Mouse (Mus musculus) CD4-positive, CD25-positive, alpha-beta regulatory T cell, adult 4 months (primary cell): ENCODE data around the gene Crhr1. TPM values are rescaled to one million over a fixed set of nuclear protein-coding genes. Genes with fewer than 3 reads are reported as not detected.

Experiments
- ATAC-seq: one replicate; pipeline ENCODE4 v1.8.0; 2017
- polyA plus RNA-seq, 2 experiments: library from polyadenylated mRNA; unstranded; fragments of 100-300 nt; shearing (Covaris generic); gene quantifications; one replicate each; pipeline ENCODE4 v1.2.1; 2017

The Crhr1 gene
- polyA plus RNA-seq, 2 experiments from 2014 or later, result not detected

DNA sequence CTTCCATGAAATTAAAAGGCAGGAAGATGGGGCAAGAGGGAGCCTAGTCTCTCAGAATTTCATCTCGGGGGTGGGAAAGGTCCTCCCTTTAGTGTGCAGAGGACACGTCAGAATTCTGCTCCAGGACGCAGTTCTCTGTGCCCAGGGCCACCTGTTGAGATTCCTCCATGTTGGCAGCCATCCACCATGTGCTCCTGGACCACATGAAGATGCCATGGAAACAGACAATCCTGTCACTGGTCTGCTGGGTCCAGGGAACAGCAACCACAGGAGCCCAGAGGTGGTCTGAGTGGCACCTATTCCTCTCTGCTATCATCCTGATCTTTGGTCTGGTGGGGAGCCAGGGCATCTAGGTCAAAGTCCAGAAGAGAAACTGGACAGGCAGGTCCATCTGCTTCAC, 6.3 kb downstream of the Crhr1 start:
- no peak for ATAC-seq

DNA sequence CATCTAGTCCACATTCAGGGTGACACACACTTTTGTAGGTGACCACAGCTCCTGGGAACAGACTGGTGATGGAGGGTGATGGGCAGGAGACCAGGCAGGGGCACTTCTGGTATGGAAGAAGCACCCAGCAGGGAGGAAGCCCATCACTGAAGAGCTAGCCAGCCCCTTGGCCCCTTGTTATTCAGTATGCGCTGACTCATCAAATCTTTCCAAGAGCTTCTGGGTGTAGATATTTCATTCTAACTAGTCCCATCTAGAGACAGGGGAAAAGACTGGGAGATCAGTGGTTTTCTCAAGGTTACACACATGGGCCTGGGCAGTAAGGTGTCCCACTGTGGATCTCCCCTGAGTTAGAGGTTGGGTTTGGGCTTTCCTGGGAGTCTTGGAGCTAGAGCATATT, 12.3 kb downstream of the Crhr1 start:
- ATAC-seq, result no peak

DNA sequence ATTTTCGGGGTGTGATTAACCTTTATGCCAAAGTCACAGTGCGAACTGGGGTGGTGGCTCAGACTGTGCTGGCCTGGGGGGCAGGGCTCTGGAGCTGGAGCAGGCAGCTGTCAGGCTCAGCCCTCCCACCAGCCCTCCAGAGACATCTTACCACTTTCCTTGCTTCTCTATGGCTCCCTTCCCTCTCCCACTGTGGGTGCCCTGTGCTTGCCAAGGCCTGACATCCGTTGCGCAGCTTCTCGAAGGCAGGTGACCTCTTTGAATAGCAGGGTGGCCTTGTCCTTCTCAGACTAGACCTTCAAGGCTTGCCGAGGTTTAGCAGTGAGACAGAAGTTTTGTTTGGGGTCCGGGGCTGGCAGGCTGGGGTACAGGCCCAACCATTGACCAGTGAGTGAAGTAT, 16.1 kb downstream of the Crhr1 start:
- no peak for ATAC-seq

DNA sequence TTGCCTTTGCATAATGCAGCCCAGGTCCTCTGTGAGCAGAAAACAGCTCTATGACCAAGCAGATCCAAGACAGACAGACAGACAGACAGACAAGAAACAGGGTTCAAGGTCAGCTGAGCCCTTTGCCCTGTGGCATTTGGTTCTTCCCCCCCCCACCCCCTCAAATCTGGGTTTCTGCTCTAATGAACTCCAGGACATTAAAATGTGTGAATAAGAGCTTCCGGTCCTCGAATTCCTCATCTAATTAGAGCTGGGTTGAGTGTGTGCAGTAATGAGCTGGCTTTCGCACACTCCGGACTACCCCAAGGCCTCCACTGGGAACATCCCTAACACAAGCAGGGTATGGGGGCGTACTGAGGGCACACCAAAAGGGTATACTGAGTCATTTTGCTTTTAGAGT, 18.3 kb downstream of the Crhr1 start:
- ATAC-seq, result no peak

DNA sequence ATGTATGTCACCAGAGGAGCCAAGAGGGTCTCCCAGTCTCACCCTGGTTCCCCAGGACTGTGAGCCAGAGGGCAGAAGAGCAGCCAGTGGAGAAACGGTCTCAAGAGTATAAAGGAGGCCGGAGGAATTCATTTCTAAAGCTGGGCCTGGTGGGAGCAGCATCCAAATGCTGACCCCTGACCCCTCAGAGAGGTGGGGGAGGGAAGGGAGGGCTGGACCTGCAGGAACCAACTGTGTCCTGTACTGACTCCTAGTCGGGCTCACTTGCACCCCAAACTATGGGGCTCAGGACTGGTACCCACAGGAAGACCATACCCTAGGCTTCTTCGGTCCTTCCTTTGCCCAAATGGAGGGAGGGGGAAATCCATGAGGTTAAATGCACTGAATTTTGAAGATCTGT, 21.7 kb downstream of the Crhr1 start:
- ATAC-seq, result no peak

DNA sequence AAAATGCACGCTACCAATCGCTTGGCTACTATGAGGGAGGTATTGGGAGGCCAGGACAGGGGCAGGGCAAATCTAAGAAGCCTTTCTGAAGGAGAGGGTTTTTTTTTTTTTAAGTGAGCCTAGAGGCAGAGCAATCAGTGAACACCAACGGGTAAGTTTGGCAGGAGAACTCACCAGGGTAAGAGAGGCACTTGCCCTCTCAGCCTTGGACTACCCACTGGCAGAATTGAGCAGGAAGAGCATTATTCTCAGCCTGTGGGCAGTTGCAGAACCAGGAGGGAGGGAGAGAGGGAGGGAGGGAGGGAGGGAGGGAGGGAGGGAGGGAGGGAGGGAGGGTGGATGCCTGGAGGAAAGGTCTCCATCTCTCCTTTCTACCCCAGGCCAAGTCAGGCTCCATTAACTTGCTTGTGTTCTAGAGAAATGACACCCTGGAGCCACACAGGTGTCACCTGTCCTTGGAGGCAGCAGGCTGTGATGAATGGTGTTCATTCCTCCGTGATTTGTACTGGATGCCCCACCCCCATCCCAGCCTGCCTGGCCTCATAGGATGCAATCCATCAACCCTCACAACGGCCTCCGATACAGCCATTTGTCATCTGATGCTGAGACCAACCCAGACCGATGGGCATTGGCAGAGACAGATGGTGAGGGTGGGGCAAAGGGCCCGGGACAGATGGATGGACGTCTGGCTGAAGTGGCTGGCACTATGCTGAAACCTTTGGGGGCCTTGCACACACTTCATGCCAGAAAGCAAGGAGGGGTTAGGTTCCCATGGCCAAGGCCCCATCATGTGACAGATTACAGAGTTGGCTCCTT, 22.4 kb downstream of the Crhr1 start:
- ATAC-seq, result no peak

DNA sequence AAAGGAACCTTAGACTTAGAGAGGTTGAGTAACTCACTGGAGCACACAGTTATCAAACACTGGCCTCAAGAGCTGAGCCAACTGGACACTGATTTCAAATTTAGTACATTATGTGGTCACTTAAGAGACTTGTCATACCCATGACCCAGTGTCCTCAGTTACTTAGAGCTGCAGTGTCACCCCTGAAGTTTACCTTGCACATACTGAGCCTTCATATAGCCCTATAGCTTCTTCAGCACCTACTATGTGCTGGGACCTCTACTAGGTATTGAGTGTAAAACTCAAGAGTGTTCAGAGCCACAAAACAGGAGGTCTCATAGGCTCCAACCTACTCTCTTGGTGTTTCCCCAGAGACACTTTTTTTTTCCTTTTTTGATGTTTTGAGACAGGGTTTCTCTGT, 23.2 kb downstream of the Crhr1 start:
- no peak for ATAC-seq

DNA sequence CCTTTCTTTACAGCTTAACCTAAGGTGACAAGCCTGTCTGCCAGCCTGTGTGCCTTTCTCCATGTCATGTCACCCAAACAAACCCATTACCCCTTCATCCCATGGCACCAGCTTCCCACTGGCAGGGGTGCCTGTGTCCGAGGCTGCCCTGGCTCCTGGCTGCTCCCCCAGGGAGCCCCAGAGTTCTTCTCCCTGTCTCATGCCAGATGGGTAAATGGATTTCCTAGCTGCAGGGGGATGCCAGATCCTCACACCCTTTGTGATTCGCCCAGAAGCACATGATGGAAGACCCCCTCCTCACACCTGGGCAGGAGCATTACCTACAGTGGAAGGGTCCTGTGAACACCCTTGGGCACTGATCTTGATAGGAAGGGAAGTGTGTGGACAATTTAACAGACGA, 23.7 kb downstream of the Crhr1 start:
- no peak for ATAC-seq

DNA sequence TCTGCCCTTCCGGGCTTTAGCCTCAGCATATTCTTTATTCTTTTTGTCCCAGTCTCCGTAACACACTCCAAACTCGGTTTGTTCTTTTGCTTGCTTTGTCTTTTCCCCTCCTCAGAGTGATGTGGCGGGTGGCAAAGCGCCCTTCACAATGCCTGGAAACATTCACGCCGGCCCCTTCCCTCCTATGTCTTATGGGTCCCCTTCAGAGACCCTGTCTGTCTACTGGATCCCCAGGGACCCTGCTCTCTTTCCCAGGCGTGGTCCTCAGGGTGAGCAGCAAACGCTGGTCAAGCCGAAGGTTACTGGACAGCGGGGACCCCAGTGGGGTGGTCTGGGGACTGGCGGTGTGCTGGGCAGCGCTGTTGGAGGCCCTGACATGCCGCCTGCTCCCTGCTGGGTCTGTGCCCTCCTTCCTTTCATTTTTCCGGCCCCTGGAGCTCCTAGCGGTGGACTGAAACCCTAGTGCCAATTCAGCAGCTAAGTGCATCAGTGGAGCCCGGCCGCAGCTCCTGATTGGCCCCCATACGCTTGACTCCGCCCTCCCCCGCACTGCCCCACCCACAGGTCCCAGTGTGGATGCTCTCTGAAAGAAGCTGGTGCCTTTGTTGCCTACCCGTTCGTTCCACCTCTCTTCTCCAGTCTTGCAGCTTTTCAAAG, 25.1 kb downstream of the Crhr1 start:
- ATAC-seq, result no peak

DNA sequence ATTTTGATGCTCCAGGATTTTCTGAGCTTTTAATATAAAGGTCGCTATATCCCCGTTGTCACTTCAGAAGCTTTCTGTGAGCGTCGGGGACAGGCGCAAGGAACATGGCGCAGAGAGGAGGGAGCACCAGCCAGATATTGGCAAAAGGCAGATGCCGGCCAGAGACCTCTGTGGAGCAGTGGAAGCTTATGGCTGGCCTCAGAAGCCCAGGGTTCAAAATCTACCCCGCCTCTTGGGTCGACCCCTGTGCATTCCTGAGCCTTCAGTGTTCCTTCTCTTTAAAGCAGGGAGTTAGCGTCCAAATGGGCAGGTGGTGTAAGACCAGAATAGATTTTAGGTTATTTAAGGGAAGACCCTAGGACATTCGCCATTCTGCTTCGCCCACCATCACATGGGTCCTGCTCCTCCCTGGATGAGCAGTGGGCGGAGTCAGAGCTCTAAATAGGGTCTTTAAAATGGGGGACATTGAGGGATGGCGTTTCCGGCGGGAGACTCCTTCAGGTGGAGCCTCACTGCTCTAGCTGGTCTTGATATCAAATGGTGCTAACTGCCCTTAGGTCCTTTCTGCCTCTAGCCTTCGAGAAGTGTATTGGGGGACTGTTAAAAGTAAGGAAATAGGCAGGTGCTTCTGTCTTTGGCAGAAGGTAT, 25.7 kb downstream of the Crhr1 start:
- no peak for ATAC-seq

DNA sequence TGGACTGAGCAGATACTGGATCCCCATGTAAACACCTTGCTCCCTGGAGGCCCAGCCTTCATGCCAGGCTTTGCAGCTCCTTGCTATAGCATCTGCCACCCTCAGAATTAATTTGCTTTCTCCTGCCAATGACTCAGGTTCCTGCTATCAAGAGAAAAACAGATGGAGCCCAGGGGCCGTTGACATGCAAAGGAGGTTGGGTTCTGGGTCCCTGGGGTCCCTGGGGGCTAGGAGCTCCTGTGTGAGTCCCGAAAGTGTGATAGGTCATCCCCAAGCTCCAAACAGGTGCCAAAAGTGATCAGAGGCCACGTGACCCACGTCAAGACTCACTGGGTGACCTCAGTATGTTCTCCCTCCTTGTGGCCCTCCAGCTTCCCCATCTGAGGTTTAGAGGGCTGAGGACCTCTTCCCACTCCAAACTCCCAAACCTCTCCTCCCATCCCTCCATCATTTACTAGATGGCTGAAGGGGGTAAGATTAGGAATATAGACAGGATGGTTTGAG, 27.2 kb downstream of the Crhr1 start:
- ATAC-seq, result no peak

DNA sequence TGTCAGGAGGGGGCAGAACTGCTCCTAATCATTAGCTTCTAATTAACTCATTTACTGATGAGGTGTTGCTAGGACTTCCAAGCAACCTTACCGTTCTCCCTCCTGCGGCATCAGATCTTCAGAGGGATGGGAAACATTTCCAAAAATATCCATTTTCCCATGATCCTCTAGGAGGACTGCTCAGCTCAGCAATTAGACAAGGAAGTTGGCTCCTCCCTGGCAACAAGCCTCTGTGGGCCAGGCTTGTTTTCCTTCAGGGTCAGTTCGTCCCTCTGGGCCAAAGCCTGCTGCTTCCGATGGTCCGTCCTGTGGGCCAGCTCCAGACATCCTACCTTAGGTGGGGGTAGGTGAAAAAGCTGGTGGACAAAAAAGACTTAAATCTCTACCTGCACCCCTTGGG, 28.5 kb downstream of the Crhr1 start:
- no peak for ATAC-seq

DNA sequence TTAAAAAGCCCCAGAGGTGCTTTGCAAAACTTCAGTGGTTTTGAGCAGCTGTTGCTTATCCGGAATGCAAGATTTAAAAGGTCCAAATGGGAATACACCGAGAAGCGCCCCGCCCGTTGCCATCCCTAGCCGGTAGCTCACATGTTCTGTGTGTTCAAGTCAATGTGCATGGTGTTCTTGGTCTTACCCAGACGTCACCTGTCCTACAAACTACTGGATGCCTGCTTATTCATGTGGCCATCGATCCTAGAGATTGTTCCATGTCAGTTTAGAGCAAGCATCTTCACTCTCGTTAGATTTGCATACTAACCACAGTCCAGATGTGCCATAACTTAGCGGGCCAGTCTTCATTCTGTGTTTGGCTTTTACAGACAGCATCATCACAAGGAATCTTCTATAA, 31.6 kb downstream of the Crhr1 start:
- no peak for ATAC-seq

DNA sequence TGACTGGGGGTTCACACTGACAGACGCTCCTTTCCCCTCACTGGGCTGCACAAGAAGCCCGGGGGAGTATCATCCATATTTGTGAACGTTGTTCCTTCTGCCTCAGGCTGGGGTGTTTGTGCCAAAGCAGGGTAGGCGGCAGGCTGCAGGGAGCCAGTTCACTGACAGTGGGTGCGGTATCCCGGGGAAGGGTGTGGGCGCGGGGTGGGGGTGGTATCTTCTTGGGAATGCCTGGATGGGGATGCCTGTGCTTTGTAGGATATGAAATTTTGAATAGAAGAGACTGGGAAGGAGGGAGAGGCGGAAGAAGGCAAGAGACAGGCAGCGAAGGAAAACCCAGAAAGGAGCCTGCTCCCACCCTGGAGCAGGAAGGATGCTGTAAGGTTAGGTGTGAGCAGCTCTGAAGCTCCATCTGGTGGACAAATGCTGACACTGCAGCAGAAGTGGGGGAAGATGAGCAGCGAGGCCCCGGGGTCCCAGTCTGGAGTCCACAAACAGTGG, 38.7 kb downstream of the Crhr1 start:
- ATAC-seq, result no peak

DNA sequence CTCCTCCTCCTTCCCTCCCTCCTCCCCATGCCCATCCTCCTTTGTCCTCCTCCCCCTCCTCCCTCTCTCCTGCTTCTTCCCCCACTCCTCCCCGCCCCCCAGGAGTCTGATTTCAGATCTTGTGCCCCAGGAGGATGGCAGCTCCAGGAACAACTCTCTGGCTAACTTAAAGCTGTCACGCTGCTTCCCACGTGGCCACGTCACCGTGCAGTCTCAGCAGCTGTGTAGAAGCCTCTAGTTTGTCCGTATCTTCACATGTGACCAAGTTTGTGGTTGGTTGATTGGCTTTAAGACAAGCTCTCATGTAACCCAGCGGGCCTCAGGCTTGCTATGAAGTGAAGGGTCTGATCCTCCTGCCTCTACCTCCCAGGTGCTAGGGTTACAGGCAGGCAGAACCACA, 46.2 kb downstream of the Crhr1 start:
- no peak for ATAC-seq

DNA sequence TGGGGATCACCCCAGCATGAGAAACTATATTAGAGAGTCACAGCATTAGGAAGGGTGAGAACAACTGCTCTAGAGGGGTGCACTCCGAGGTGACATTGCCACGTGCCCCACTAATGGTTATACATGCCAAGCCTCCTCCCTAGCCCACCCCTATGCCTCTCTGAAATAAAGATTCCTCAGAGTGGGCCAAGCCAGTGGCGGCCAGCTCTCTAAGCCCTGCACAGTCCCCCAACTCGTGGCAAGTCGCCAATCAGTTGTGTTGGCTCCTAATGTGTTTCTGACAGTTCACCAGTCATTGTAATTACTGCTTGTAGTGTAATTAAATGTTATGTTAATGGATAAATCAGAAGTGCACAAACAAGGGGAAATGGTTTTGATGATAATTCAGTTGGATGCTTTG, 47.1 kb downstream of the Crhr1 start:
- no peak for ATAC-seq

DNA sequence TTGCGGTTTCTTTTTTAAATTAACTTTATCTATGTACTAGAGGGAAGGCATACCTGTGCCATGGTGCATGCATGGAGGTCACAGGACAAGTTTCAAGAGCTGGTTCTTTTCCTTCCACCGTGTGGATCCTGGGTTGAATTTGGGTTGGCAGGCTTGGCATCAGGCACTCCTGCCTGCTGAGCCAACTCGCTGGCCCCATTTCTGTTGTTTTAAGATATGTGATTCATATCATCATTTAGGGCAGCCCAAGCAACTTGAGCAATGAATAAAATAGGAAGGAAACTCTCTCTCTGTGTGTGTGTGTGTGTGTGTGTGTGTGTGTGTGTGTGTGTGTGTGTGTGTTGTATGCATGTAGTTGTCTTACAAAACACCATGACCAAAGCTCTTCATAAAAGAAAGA, 49.5 kb downstream of the Crhr1 start:
- ATAC-seq, result no peak

DNA sequence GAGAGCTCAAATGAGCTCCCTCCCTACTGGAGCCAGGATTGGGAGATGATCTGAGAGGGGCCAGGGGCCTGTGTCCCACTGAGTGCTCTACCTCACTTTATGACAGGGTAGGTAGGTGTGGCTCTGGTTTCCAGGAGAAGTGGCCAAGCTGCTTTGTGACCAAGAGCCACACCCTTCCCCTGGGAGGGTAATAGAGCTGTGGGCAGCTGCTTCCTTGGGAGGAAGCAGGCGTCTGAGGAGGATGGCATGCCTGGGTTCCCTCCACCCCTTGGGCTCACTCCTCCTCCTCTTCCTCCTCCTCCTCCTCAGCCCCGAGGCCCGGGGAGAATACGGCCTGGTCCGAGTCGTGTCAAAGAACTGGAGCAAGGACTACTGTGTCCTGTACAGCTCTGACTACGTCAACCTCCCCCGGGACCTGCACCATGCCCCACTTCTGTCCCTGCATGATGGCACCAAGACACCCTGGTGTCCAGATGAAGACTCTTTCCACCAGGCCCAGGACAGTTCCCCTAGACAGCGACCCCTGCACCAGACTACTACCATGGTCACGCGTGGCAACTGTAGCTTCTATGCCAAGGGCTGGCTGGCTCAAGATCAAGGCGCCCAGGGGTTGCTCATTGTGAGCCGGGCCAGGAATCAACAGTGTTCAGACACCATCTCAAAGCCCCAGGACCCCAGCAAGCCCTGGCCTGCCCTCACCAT, 53.6 kb downstream of the Crhr1 start, which contains the start of gene Sppl2c:
TSS of gene Sppl2c (plus strand) at position 193 of the 702 bp plus-strand sequence.
- no peak for ATAC-seq

DNA sequence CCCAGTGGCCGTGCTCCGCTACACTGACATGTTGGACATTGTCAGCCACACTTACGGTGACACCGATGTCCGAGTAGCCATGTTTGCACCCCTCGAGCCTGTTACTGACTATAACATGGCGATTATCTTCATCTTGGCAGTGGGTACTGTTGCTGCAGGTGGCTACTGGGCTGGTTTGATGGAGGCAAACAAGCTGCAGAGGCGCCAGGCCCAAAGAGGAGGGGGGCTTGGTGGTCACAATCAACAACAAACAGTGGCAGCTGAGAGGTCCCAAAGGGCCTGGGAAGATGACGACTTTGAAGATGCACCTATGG, 54.1 kb downstream of the Crhr1 start:
- no peak for ATAC-seq

DNA sequence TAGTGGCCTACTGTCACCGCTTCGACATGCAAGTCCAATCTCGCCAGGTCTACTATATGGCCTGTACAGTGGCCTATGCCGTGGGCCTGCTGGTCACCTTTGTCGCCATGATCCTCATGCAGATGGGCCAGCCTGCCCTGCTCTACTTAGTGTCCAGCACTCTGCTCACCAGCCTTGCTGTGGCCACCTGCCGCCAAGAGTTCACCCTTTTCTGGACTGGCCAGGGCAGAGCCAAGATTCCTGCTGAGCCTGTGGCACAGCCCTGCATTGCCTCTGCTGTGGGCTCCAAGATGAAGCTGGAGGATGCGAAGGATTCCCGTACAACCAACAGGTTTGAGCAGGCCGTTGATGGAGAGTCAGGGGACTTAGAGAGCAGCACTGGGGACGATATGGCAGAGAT, 55.1 kb downstream of the Crhr1 start:
- no peak for ATAC-seq

DNA sequence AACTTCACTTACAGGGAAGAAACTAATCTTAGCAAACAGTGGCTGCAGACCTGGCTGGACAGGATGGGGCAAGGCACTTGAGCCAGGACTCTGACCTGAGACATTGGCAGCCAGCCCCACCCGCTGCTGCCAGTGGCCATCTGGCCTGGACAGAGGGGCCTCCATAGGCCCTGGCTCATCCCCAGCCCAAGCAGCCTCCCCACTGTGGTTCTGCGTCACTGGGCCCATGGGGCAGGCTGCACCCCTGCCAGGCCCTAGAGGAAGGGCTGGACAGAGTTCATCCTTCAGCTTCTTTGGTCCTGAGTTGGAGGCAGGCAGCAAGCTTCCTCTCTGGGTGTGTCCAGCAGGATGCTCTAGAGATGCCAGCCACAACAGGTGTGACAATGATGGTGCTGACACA, 57.4 kb downstream of the Crhr1 start:
- no peak for ATAC-seq

DNA sequence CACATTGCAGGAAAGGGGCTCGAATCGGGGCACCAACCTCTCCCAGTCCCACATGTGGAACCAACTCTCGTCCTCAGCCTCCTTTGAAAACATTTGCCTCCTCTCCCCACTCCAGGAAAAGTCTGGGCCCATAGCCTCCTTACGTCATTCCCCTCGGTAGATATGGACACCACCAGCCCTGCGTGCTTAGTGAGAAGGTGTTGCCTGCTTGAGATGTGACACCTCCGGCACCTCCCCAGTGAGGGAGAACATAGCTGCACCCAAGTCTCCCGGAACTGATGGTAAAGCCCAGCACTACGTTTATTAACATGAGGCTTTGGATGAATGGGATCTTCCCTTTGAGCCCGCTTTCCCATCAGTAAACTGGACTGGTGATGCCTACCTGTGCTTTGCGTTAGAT, 62.7 kb downstream of the Crhr1 start:
- ATAC-seq, result no peak

DNA sequence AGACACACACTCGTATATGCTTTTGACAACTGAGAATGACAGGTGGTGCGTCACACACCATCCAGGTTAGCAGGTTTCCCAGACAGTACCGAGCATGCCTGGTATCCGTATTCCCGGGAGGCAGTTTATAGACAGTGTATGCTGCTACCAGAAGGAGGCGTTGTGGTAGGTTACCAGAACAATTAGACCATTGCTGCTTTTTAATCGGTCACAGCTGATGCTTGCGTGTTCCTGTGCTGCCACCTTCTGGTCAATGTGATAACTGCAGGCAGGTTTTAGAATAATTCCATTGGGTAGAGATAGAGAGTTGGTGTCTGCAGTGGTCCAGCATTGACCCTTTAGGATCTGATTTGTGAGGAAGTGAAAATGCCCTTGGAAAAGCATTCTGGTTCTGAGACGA, 63.1 kb downstream of the Crhr1 start:
- no peak for ATAC-seq
